Mouse (Mus musculus) cerebellum, adult 18-20 months (tissue): Measurements from ENCODE around the gene Peli2.
A peak's percentile ranks its signal among the peaks of the same experiment; 100 is the strongest.

ENCODE experiments used
- DNase-seq, 2 experiments: peaks; one replicate each; pipeline ENCODE4 v3.0.0; 2021

Peli2 gene

GRCm38 (mm10) chr14:48153865-48154511 is 33.4 kb downstream of the Peli2 start:
- no peak for DNase-seq

- DNase-seq: no peak
These were observed 34.0 kb downstream of the Peli2 start for GRCm38 (mm10) chr14:48154641-48155040.

GRCm38 (mm10) chr14:48155153-48155552 is 34.5 kb downstream of the Peli2 start:
- DNase-seq: no peak

GRCm38 (mm10) chr14:48157085-48157484 is 36.5 kb downstream of the Peli2 start:
- no peak for DNase-seq

GRCm38 (mm10) chr14:48157835-48158234 is 37.2 kb downstream of the Peli2 start:
- DNase-seq: no peak

GRCm38 (mm10) chr14:48159401-48159800 is 38.8 kb downstream of the Peli2 start:
- DNase-seq: no peak

- DNase-seq: peak; percentile 62 to 66
These were observed 41.8 kb downstream of the Peli2 start for GRCm38 (mm10) chr14:48162446-48162845.

- no peak for DNase-seq
These were observed 44.3 kb downstream of the Peli2 start for GRCm38 (mm10) chr14:48164917-48165316.

GRCm38 (mm10) chr14:48166396-48166795 is 45.8 kb downstream of the Peli2 start:
- no peak for DNase-seq

GRCm38 (mm10) chr14:48167020-48167419 is 46.4 kb downstream of the Peli2 start:
- no peak for DNase-seq

GRCm38 (mm10) chr14:48168116-48168515 is 47.5 kb downstream of the Peli2 start:
- DNase-seq: no peak

- peak; percentile 63 to 65 for DNase-seq
These were observed 49.3 kb downstream of the Peli2 start for GRCm38 (mm10) chr14:48169970-48170369.

- no peak for DNase-seq
These were observed 50.6 kb downstream of the Peli2 start for GRCm38 (mm10) chr14:48171268-48171667.

- no peak for DNase-seq
These were observed 51.4 kb downstream of the Peli2 start for GRCm38 (mm10) chr14:48172026-48172425.

GRCm38 (mm10) chr14:48172876-48173275 is 52.3 kb downstream of the Peli2 start:
- DNase-seq: no peak

- no peak for DNase-seq
These were observed 53.2 kb downstream of the Peli2 start for GRCm38 (mm10) chr14:48173840-48174239.

- DNase-seq: no peak
These were observed 53.7 kb downstream of the Peli2 start for GRCm38 (mm10) chr14:48174356-48174755.

GRCm38 (mm10) chr14:48175115-48175514 is 54.5 kb downstream of the Peli2 start:
- DNase-seq: no peak

- no peak for DNase-seq
These were observed 57.8 kb downstream of the Peli2 start for GRCm38 (mm10) chr14:48178304-48178995.

- DNase-seq: no peak
These were observed 58.4 kb downstream of the Peli2 start for GRCm38 (mm10) chr14:48179021-48179420.

GRCm38 (mm10) chr14:48186302-48186701 is 65.7 kb downstream of the Peli2 start:
- no peak for DNase-seq

GRCm38 (mm10) chr14:48187100-48187499 is 66.5 kb downstream of the Peli2 start:
- no peak for DNase-seq

GRCm38 (mm10) chr14:48189330-48189729 is 68.7 kb downstream of the Peli2 start:
- peak in 1 of 2 experiments; percentile 48 for DNase-seq

GRCm38 (mm10) chr14:48190946-48191345 is 70.3 kb downstream of the Peli2 start:
- peak in 1 of 2 experiments; percentile 39 for DNase-seq

GRCm38 (mm10) chr14:48191925-48192324 is 71.3 kb downstream of the Peli2 start:
- no peak for DNase-seq
